Mouse (Mus musculus): ENCODE data around the gene Cbfa2t3.
"Not testable (repeated sequence)": the region's sequence is repeated elsewhere in the genome, so short reads cannot be mapped to it uniquely, and the experiment has no call there.

The Cbfa2t3 gene

GRCm38 (mm10) chr8:122656056-122656999 lies 42.6 kb downstream of the Cbfa2t3 start:
- in situ Hi-C loops (cut with MboI; ENCODE audit: low pct_unique_long_range_greater_than_20kb in 1 of 2, low sequenced_read_pairs in 2 of 2, unreplicated experiment in 1 of 2) = no loop called here

DNA sequence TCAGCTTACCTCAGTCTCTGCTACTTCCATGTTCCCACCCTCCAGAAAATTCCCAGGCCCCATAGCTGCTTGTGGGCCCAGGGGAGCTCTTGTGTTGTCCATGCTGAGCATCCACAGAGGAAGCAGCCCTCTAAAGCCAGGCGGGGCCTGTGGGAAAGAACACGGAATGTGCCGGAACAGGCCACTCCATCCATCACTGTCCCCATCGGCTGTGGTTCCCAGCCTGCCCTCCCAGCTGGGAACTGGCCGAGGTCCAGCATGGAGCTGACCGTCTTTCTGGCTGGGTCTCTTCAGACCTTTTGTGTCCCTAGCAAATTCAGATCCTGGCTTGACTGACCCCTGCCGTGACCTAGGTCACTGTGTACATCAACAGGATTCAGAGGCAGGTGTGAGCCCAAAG lies 44.1 kb downstream of the Cbfa2t3 start:
- in situ Hi-C loops (cut with MboI; ENCODE audit: low pct_unique_long_range_greater_than_20kb in 1 of 2, low sequenced_read_pairs in 2 of 2, unreplicated experiment in 1 of 2) = no loop called here

DNA sequence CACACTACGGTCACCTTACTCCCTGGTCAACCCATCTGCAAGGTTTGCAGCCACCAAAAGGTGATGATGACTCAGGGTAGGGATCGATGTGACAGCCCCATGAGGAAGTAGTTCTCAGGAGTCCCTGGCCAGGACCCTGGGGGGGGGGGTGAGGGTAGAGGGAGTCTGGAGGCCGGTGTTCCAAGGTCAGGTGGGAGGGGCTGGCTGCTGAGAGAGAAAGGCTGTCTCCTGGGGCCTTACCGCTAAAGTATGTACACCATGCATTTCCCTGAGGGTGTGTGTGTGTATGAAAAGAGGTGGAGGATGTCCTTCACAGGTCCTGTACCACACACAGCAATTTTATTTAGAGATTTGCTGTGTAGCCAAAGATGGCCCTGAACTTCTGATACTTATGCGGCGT lies 46.3 kb downstream of the Cbfa2t3 start:
- in situ Hi-C loops (cut with MboI; ENCODE audit: low pct_unique_long_range_greater_than_20kb in 1 of 2, low sequenced_read_pairs in 2 of 2, unreplicated experiment in 1 of 2) = no loop called here

DNA sequence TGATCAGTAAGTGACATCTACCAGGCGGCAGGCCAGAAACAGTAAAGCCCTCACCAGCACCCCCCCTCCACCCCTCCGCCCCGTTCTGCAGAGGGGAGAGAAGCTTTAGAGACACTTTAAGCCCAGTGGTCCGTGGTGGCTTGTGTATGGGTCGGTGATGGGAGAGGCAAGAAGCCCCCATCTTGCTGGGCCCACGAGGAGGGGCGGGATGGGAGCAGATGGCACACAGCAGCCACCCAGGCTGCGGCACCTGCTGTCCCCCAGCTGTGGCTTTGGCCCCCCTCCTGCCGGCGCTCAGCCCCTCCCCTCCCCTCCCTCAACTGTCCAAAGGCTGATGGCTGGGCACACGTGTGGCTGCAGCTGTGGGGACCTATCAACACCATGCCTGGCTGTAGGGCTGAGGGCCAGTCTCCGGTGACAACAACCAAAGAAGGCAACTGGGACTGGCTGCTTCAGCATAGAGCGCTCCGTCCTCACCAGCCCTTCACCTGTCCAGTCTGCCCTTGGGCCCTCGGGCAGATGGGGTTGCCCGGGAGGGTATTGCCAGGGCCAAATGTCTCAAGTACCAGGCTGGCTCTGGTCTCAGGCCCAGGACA lies 47.5 kb downstream of the Cbfa2t3 start:
- in situ Hi-C loops (cut with MboI; ENCODE audit: low pct_unique_long_range_greater_than_20kb in 1 of 2, low sequenced_read_pairs in 2 of 2, unreplicated experiment in 1 of 2) = no loop called here

GRCm38 (mm10) chr8:122648192-122648970 lies 50.5 kb downstream of the Cbfa2t3 start:
- in situ Hi-C loops (cut with MboI; ENCODE audit: low pct_unique_long_range_greater_than_20kb in 1 of 2, low sequenced_read_pairs in 2 of 2, unreplicated experiment in 1 of 2) = no loop called here

DNA sequence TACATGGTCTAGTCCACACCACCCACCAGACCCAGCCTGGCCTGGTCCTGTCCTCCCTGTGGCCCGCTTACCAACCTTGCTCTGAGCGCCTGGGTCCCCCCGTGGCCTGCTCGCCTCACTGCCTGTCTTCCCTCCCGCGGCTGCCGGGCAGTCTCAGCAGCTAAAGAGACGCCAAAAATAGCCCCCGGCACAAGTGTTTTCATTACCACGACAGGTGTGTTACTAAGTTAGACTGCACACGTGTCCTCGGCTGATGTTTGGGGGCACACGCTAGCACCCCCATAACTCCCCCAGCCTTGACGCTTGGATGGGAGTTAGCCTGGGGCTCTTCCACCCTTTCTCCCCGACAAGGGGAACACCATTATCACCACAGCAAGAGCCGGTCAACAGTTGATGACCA lies 52.6 kb downstream of the Cbfa2t3 start:
- in situ Hi-C loops (cut with MboI; ENCODE audit: low pct_unique_long_range_greater_than_20kb in 1 of 2, low sequenced_read_pairs in 2 of 2, unreplicated experiment in 1 of 2) = no loop called here

GRCm38 (mm10) chr8:122644175-122644954 lies 54.5 kb downstream of the Cbfa2t3 start:
- in situ Hi-C loops (cut with MboI; ENCODE audit: low pct_unique_long_range_greater_than_20kb in 1 of 2, low sequenced_read_pairs in 2 of 2, unreplicated experiment in 1 of 2) = no loop called here

- in situ Hi-C loops (cut with MboI; ENCODE audit: low pct_unique_long_range_greater_than_20kb in 1 of 2, low sequenced_read_pairs in 2 of 2, unreplicated experiment in 1 of 2) = no loop called here
Observed at GRCm38 (mm10) chr8:122642071-122642470, 56.8 kb downstream of the Cbfa2t3 start.

DNA sequence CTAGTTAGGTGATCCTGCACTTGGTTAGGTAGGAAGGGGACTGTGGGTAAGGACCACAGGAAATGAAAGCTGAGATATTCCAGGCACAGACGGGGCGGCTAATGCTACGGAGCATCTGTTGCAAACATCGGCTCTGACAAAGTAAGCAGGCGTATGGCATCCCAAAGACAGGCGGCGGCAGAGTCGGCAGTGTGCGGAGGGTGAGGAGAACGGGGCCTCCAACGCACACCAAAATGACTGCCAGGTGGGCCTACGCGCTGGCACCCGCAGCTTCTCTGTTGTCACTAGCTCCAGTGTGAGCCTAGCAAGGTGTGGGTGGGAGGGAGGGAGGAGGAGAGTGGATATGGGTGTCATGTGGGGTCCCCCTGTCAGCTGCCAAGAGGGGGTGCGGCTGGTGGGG lies 57.5 kb downstream of the Cbfa2t3 start:
- in situ Hi-C loops (cut with MboI; ENCODE audit: low pct_unique_long_range_greater_than_20kb in 1 of 2, low sequenced_read_pairs in 2 of 2, unreplicated experiment in 1 of 2) = no loop called here

- in situ Hi-C loops (cut with MboI; ENCODE audit: low pct_unique_long_range_greater_than_20kb in 1 of 2, low sequenced_read_pairs in 2 of 2, unreplicated experiment in 1 of 2) = no loop called here
Observed at GRCm38 (mm10) chr8:122640825-122641224, 58.1 kb downstream of the Cbfa2t3 start.

DNA sequence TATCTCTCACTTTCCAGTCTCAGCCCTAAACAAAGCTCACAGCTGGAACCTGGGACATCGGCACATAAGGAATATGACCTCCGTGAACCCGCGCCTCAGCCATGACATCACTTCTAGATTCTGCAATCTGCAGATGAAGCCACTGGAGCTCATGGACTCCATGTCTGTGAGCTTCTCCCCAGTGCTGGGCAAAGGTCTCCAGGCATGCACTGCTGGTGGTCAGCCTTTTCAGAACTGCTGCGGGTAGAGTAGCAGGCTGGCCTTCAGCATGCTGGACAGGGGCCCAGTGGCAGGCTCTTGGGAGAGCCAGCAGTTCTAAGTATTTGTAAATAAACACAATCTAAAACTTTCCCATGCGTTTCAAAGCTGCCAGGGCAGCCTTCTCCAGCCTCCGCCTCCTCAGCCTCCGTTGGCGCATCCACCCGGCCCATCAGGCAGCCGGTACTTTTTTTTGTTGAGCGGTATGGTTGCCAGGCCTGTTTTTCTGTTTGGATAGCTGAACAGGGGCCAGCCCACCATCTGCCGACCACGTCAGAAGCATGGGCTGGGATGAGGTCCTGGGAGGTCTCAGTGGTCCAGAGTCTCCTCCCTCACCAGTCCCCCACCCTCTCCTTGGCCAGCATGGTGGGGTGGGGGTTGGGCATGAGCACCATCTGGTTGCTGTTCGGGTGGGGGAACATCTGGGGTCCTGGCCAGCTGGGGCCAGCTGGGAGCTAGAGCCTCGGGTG lies 59.2 kb downstream of the Cbfa2t3 start:
- in situ Hi-C loops (cut with MboI; ENCODE audit: low pct_unique_long_range_greater_than_20kb in 1 of 2, low sequenced_read_pairs in 2 of 2, unreplicated experiment in 1 of 2) = no loop called here

GRCm38 (mm10) chr8:122638601-122639000 lies 60.3 kb downstream of the Cbfa2t3 start:
- in situ Hi-C loops (cut with MboI; ENCODE audit: low pct_unique_long_range_greater_than_20kb in 1 of 2, low sequenced_read_pairs in 2 of 2, unreplicated experiment in 1 of 2) = no loop called here

GRCm38 (mm10) chr8:122637230-122637629 lies 61.7 kb downstream of the Cbfa2t3 start:
- in situ Hi-C loops (cut with MboI; ENCODE audit: low pct_unique_long_range_greater_than_20kb in 1 of 2, low sequenced_read_pairs in 2 of 2, unreplicated experiment in 1 of 2) = no loop called here

DNA sequence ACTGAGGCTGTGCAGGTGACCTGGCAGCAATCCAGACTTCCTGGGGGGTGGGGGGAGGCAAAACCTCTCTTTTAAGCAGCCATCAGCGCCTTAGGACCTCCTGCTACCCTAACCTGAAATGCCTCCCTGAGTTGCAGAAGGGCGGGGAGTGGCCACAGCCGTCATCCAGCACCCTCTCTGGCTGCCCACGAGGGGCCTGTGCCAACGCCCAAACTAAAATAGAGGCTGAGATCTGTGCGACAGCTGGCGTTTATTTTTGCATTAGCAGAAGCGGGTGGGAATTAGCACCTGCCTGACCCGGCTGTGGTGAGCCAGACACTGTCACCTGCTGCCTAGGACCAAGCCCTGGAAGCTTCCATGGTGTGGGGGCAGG lies 62.1 kb downstream of the Cbfa2t3 start:
- in situ Hi-C loops (cut with MboI; ENCODE audit: low pct_unique_long_range_greater_than_20kb in 1 of 2, low sequenced_read_pairs in 2 of 2, unreplicated experiment in 1 of 2) = no loop called here

GRCm38 (mm10) chr8:122635878-122636802 lies 62.8 kb downstream of the Cbfa2t3 start:
- in situ Hi-C loops (cut with MboI; ENCODE audit: low pct_unique_long_range_greater_than_20kb in 1 of 2, low sequenced_read_pairs in 2 of 2, unreplicated experiment in 1 of 2) = no loop called here

DNA sequence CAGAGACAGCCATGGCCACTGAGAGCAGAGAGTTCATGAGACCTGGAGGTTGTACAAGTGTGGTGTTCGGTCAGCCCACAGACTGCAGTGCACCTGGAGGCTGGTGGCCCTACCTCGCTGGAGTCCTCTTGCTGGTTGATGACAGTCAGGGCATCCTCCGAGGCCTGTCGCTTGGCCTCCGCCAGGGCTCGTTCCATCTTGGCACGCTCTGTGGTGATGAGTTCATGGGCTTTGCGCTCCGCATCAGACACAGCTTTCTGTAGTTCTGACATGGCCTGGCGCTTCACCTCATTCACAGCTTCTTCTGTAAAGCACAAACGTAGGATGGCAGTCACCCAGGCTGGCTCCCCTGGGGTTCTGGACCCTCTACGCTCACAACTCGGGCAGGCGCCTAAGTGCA lies 65.7 kb downstream of the Cbfa2t3 start:
- in situ Hi-C loops (cut with MboI; ENCODE audit: low pct_unique_long_range_greater_than_20kb in 1 of 2, low sequenced_read_pairs in 2 of 2, unreplicated experiment in 1 of 2) = no loop called here

GRCm38 (mm10) chr8:122632134-122632533 lies 66.8 kb downstream of the Cbfa2t3 start:
- in situ Hi-C loops (cut with MboI; ENCODE audit: low pct_unique_long_range_greater_than_20kb in 1 of 2, low sequenced_read_pairs in 2 of 2, unreplicated experiment in 1 of 2) = not testable (repeated sequence)
